8 mouse cellular contexts compared by ENCODE assay signal in genomic region chr6:90735396-90736036, GRCm38 (mm10).
DNase-seq lines count a peak whose midpoint lies in the region; ATAC-seq and TF ChIP-seq lines count a peak whose summit lies in the region.

No protein-coding gene starts in this region.

- H3K27me3 ChIP-seq in kidney, adult 2 months (replicated peaks; ENCODE audit: control insufficient read depth, insufficient read depth, low read length) = no peaks in the 10 kb centered on the region
- no peaks in the 10 kb centered on the region for H3K27me3 ChIP-seq in embryonic facial prominence, embryonic 14.5 days (replicated peaks; ENCODE audit: control insufficient read depth, insufficient read depth, low read length)
- H3K27me3 ChIP-seq in intestine, postnatal 0 days (replicated peaks; ENCODE audit: control insufficient read depth, insufficient read depth, low read length) = no peaks in the 10 kb centered on the region
- peaks cover 8% of the 10 kb centered on the region; the same call in 1 of the 2 replicates for H3K27me3 ChIP-seq in neural tube, embryonic 12.5 days (replicated peaks)

- no peak for ATAC-seq in embryonic facial prominence, embryonic 14.5 days (ENCODE audit: low read depth)
- no peak for ATAC-seq in intestine, postnatal 0 days
- ATAC-seq in neural tube, embryonic 12.5 days (ENCODE audit: low FRiP score, low read depth) = no peak

- TF ChIP-seq CTCF in kidney, adult 2 months (conservative IDR thresholded peaks at IDR 0.05; ENCODE audit: insufficient read depth, insufficient read length, low read depth, low read length) = no peak
- no peak for TF ChIP-seq CTCF in intestine, postnatal 0 days (IDR thresholded peaks at IDR 0.05; ENCODE audit: low read depth)

- TF ChIP-seq POLR2A in kidney, adult 2 months (IDR thresholded peaks at IDR 0.05; ENCODE audit: low read depth, low read length) = no peak

- peaks cover 37% of the 10 kb centered on the region; the same call in 1 of the 2 replicates for H3K4me1 ChIP-seq in kidney, adult 2 months (ENCODE audit: control insufficient read depth, insufficient read depth, low read length)
- H3K4me1 ChIP-seq in embryonic facial prominence, embryonic 14.5 days (ENCODE audit: control insufficient read depth, insufficient read depth, low read length) = peaks cover 10% of the 10 kb centered on the region
- H3K4me1 ChIP-seq in intestine, postnatal 0 days (replicated peaks; ENCODE audit: control insufficient read depth, insufficient read depth, low read length) = 0 out of 2 replicates have a peak, but pooled peaks cover 4% of the 10 kb centered on the region
- H3K4me1 ChIP-seq in neural tube, embryonic 12.5 days = peaks cover 32% of the 10 kb centered on the region

- H3K36me3 ChIP-seq in kidney, adult 2 months (ENCODE audit: control insufficient read depth, insufficient read depth, low read length) = no peaks in the 10 kb centered on the region
- no peaks in the 10 kb centered on the region for H3K36me3 ChIP-seq in embryonic facial prominence, embryonic 14.5 days (ENCODE audit: control insufficient read depth, insufficient read depth, low read length)
- H3K36me3 ChIP-seq in intestine, postnatal 0 days (ENCODE audit: control insufficient read depth, insufficient read depth) = no peaks in the 10 kb centered on the region
- no peaks in the 10 kb centered on the region for H3K36me3 ChIP-seq in neural tube, embryonic 12.5 days

- WGBS in kidney, adult 2 months = 25% methylated on average over 4 of the region's 4 CpGs
- WGBS in embryonic facial prominence, embryonic 14.5 days = 24% methylated on average over 4 of the region's 4 CpGs
- 37% methylated on average over 4 of the region's 4 CpGs for WGBS in intestine, postnatal 0 days
- WGBS in neural tube, embryonic 12.5 days = 40% methylated on average over 4 of the region's 4 CpGs

- no peak for DNase-seq in kidney, adult 2 months
- DNase-seq in kidney, adult 9 months = no peak
- no peak for DNase-seq in embryonic facial prominence, embryonic 14.5 days (ENCODE audit: low spot score)
- no peak for DNase-seq in layer of hippocampus, adult 18-20 months (ENCODE audit: low spot score in 2 of 2)
- DNase-seq in gastrocnemius, adult 8-10 months (ENCODE audit: low spot score in 2 of 2) = no peak
- DNase-seq in right cerebral cortex, postnatal 25 days = no peak

- peak overlapping the region; percentile 68 for H3K4me3 ChIP-seq in kidney, adult 2 months (ENCODE audit: insufficient read depth, low read depth, low read length)
- peak overlapping the region; percentile 82 for H3K4me3 ChIP-seq in embryonic facial prominence, embryonic 14.5 days (ENCODE audit: low read depth, low read length)
- peak overlapping the region; percentile 90 for H3K4me3 ChIP-seq in intestine, postnatal 0 days (ENCODE audit: low read depth, low read length)
- H3K4me3 ChIP-seq in neural tube, embryonic 12.5 days = peak overlapping the region; percentile 72

- no peaks in the 10 kb centered on the region for H3K9me3 ChIP-seq in embryonic facial prominence, embryonic 14.5 days (ENCODE audit: control insufficient read depth, low read length)
- no peaks in the 10 kb centered on the region for H3K9me3 ChIP-seq in intestine, postnatal 0 days (ENCODE audit: control insufficient read depth)
- H3K9me3 ChIP-seq in neural tube, embryonic 12.5 days = no peaks in the 10 kb centered on the region

- peak overlapping the region; percentile 75 for H3K4me2 ChIP-seq in embryonic facial prominence, embryonic 14.5 days (ENCODE audit: low read depth, low read length)
- H3K4me2 ChIP-seq in intestine, postnatal 0 days (replicated peaks; ENCODE audit: low read depth) = peak overlapping the region; percentile 95
- peak overlapping the region; percentile 96 for H3K4me2 ChIP-seq in neural tube, embryonic 12.5 days (replicated peaks)

- peak overlapping the region; percentile 83 for H3K27ac ChIP-seq in kidney, adult 2 months (ENCODE audit: insufficient read depth, low read depth, low read length)
- H3K27ac ChIP-seq in embryonic facial prominence, embryonic 14.5 days (replicated peaks; ENCODE audit: low read depth, low read length) = no peak overlapping the region
- no peak overlapping the region for H3K27ac ChIP-seq in intestine, postnatal 0 days (ENCODE audit: low read depth, low read length)
- H3K27ac ChIP-seq in neural tube, embryonic 12.5 days = no peak overlapping the region

- peak overlapping the region; percentile 79 for H3K9ac ChIP-seq in embryonic facial prominence, embryonic 14.5 days (ENCODE audit: low read depth, low read length)
- peak overlapping the region; percentile 71; the same call in 1 of the 2 replicates for H3K9ac ChIP-seq in intestine, postnatal 0 days (ENCODE audit: low read depth, low read length)
- H3K9ac ChIP-seq in neural tube, embryonic 12.5 days = 0 out of 2 replicates have a peak overlapping the region, but pooled peaks have one; percentile 69
